In genomic region chr3:88231061-88231641, GRCm38 (mm10) we compare ENCODE assay signal across 10 mouse cellular contexts. TPM values are rescaled to one million over a fixed set of nuclear protein-coding genes. Genes with fewer than 3 reads are reported as not detected.
A peak's percentile ranks its signal among the peaks of the same experiment; 100 is the strongest.
DNase-seq lines count a peak whose midpoint lies in the region; ATAC-seq lines count a peak whose summit lies in the region.
"Had no signal": no experiment of that assay in that cellular context is flagged by ENCODE, and none has a peak within 500 bp of the region (broad histone marks: within the 10 kb centered on the region; RNA-seq: fewer than 3 reads in every experiment).

No protein-coding gene starts in this region.

- H3K27me3 ChIP-seq in hindbrain, embryonic 16.5 days (replicated peaks; ENCODE audit: control insufficient read depth, insufficient read depth, low read length): no peaks in the 10 kb centered on the region
- peaks cover 81% of the 10 kb centered on the region for H3K27me3 ChIP-seq in heart, embryonic 12.5 days (replicated peaks)

- H3K9me3 ChIP-seq in hindbrain, embryonic 16.5 days (ENCODE audit: control insufficient read depth, low read length): no peaks in the 10 kb centered on the region
- H3K9me3 ChIP-seq in heart, embryonic 12.5 days (replicated peaks): no peaks in the 10 kb centered on the region

- peak overlapping the region; percentile 16; the same call in 1 of the 2 replicates for H3K9ac ChIP-seq in hindbrain, embryonic 16.5 days (ENCODE audit: low read depth, low read length)
- H3K9ac ChIP-seq in heart, embryonic 12.5 days: no peak overlapping the region
- H3K9ac ChIP-seq: liver, embryonic 14.5 days had no signal

- H3K36me3 ChIP-seq in hindbrain, embryonic 16.5 days (ENCODE audit: control insufficient read depth, insufficient read depth, low read length): peaks cover 5% of the 10 kb centered on the region
- no peaks in the 10 kb centered on the region for H3K36me3 ChIP-seq in heart, embryonic 12.5 days

- no peak overlapping the region for H3K4me2 ChIP-seq in hindbrain, embryonic 16.5 days (ENCODE audit: low read length)
- no peak overlapping the region for H3K4me2 ChIP-seq in heart, embryonic 12.5 days

- H3K4me3 ChIP-seq in hindbrain, embryonic 16.5 days (ENCODE audit: low read length): no peak overlapping the region
- no peak overlapping the region for H3K4me3 ChIP-seq in heart, embryonic 12.5 days

- peak overlapping the region; percentile 84 for H3K27ac ChIP-seq in hindbrain, embryonic 16.5 days (ENCODE audit: low read depth, low read length)
- no peak overlapping the region for H3K27ac ChIP-seq in heart, embryonic 12.5 days (ENCODE audit: poor library complexity, severe bottlenecking)
- H3K27ac ChIP-seq: liver, embryonic 14.5 days had no signal

- H3K4me1 ChIP-seq in hindbrain, embryonic 16.5 days (ENCODE audit: control insufficient read depth, insufficient read depth, low read depth, low read length): peaks cover 45% of the 10 kb centered on the region
- H3K4me1 ChIP-seq in heart, embryonic 12.5 days (replicated peaks): no peaks in the 10 kb centered on the region

- DNase-seq in cerebellum, adult 8-10 months: peak; percentile 23
- DNase-seq in cerebellum, adult 9-10 months: no peak
- peak; percentile 50 for DNase-seq in right cerebral cortex, postnatal 14 days
- no peak for DNase-seq in right cerebral cortex, postnatal 25 days
- DNase-seq in lung, adult 18-20 months: no peak
- no peak for DNase-seq in spleen, adult 12 weeks (ENCODE audit: low spot score)
- DNase-seq: heart, postnatal 14 days had no signal

- peak; percentile 73 for ATAC-seq in hindbrain, embryonic 16.5 days
- no peak for ATAC-seq in heart, embryonic 12.5 days (ENCODE audit: insufficient number of reproducible peaks, low FRiP score)

- WGBS in hindbrain, embryonic 16.5 days: 14% methylated on average over 1 of the region's 1 CpGs
- WGBS in heart, embryonic 12.5 days: 57% methylated on average over 1 of the region's 1 CpGs

RNA-seq across cellular contexts. Expression of gene Rhbg, which starts 23.4 kb away (rescaled TPM):
- 0.52 and 0.99 TPM in 2 replicates for polyA plus RNA-seq in hindbrain, embryonic 16.5 days (2015; fragmentation: Nextera tagmentation; extraction: Ambion mirVana)
- 0.19 TPM in 1 of 2 replicates, not detected in the other for polyA plus RNA-seq in heart, embryonic 12.5 days (2016; fragmentation: Nextera tagmentation; extraction: Ambion mirVana)

RNA-seq across cellular contexts. Expression of gene Gm38392, which starts 55.9 kb away (rescaled TPM):
- not detected in 2 replicates for polyA plus RNA-seq in hindbrain, embryonic 16.5 days (2015; fragmentation: Nextera tagmentation; extraction: Ambion mirVana)
- not detected in 2 replicates for polyA plus RNA-seq in heart, embryonic 12.5 days (2016; fragmentation: Nextera tagmentation; extraction: Ambion mirVana)
- polyA plus RNA-seq: liver, embryonic 14.5 days had no signal

Comparison
In these comparisons a context has a peak if more than half of its experiments do, and no peak if none do; other contexts are left out.
1. DNase-seq: peak in cerebellum, adult 8-10 months (single experiment) and right cerebral cortex, postnatal 14 days (single experiment); none in cerebellum, adult 9-10 months (single experiment), right cerebral cortex, postnatal 25 days (single experiment), lung, adult 18-20 months (0 of 2) and spleen, adult 12 weeks (single experiment).